Mouse (Mus musculus) heart, adult 18-20 months (tissue): ENCODE data around the gene Atg7. TPM values are rescaled to one million over a fixed set of nuclear protein-coding genes. Genes with fewer than 3 reads are reported as not detected.
"Not testable (repeated sequence)": the region's sequence is repeated elsewhere in the genome, so short reads cannot be mapped to it uniquely, and the experiment has no call there.

Source experiments
- DNase-seq, 2 experiments: peaks; one replicate each; pipeline ENCODE4 v3.0.0; 2021 to 2022; ENCODE audit warnings: mixed read lengths in 1 of 2
- long read RNA-seq, 2 experiments: library from polyadenylated mRNA; stranded (forward); transcript quantifications; one replicate each; pipeline ENCODE4 v2.0.0; 2021
- total RNA-seq, 2 experiments: library from RNA; stranded (reverse); gene quantifications; 2 replicates each; pipeline ENCODE4 v1.2.3; 2021

The Atg7 gene
- 10 to 100 TPM; 11.0 to 13.2 TPM for total RNA-seq
- long read RNA-seq, experiment 1, partial matches to known transcripts, result 4 of 10 reads
- long read RNA-seq, experiment 1, other reads (novel, unspliced or antisense), result 4 of 10 reads
- long read RNA-seq, experiment 2, transcript Atg7-201 (19 exons, 3,761 nt), result major isoform, 7 of 11 reads
- long read RNA-seq, experiment 2, partial matches to known transcripts, result 1 of 11 reads
- long read RNA-seq, experiment 2, other reads (novel, unspliced or antisense), result 2 of 11 reads

DNA sequence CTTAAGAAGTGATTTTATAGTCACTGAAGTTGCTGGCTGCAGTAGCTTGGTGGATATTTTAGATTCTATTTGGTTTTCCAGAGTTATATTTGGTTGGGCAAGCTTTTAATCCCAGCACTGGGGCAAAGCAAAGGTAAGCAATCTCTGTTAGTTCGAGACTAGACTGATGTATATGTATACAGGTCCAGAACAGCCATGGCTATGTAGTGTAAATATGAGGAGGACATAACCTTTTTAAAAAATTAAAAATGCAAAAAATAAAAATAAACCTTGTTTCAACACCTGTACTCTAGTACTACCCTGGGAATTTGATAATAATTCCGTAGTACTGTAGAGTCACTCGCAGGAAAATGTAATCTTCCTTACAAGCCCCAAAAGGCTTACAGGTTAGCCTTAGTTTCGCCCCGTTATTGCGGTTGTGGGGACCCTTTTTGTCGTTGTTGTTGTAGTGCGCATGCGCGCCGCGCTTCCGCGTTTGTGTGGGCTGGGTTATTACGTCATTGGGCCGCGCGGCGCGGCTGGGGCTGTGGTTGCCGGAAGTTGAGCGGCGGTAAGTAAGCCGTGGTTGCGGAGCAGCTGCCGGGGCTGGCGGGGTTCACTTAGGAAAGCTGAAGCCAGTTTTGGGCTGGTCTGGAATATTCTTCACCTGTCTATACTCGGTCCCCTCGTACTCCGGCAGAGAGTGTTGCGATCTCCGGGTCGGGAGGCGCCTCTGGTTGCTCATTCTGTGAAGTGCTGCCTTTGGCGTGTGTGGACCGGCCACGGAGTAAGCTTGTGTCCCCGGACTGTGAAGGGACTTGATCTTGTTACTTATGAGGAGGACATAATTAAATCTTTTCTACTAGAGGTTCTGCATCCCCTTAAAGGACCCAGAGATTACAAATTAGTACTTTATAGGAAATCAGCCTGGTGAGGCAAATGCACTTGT lies at the start of gene Atg7:
Gene Atg7, plus strand, starts transcription at position 497 of the 928 bp plus-strand sequence.
- DNase-seq, result peak; percentile 93 to 95

DNA sequence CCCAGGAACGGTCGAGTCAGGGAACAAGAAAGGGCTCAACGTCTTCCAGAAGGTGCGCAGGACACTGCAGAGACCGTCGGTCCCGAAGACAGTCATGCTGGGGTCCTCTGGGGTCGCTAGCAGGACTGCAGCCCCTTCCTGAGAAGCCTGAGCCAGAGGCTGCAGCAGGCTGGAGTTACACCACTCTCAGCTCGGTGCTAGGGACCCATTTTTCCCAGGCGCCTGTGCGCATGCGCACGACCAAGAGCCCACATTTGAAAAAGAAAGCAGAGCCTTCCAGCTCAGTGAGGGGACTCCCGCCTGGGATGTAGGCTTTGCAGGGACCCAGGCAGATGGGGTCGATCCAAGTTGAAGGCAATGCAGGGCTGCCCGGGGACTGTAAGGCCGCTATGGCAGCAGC lies 28.8 kb upstream of the Atg7 start:
- DNase-seq, result peak; percentile 53 to 76

DNA sequence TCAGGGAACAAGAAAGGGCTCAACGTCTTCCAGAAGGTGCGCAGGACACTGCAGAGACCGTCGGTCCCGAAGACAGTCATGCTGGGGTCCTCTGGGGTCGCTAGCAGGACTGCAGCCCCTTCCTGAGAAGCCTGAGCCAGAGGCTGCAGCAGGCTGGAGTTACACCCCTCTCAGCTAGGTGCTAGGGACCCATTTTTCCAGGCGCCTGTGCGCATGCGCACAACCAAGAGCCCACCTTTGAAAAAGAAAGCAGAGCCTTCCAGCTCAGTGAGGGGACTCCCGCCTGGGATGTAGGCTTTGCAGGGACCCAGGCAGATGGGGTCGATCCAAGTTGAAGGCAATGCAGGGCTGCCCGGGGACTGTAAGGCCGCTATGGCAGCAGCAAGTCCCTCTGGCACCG lies 9.0 kb upstream of the Atg7 start:
- DNase-seq, result not testable (repeated sequence)

DNA sequence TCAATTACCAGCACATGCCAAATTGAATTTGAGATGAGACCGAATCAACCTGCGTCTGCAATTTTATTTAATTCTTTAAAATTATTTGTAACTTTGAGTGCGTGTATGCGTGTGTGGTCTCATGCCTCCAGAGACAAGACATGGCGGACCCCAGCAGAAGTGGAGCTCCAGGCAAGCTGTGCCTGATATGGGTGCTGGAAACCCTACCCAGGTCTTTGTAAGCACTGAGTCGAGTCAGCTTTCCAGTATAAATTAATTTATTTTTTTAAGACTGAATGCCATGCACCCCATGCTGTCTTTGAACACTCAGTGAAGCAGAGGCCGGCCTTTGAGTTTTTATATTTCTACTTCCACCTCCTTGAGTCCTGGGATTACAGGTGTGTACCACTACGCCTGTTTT lies 819 bp downstream of the Atg7 start:
- no peak for DNase-seq

DNA sequence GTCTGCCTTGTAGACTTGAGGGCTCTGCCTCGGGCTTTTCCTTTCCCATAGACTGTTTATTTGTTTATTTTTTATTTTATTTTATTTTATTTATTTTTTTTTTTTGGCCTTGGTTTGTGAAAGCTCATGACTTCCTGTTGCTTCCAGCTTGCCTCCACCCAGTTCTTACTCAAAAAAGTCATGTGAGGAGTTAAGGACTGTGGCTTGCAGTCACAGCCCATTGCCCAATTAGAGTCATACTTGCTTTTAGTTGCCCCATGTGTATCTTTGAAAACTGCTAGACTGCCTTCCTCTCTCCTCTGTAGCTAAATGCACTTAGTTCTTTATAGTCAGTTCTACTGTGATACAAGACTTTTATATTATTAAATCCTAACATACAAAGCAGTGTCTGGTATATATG lies 1.6 kb downstream of the Atg7 start:
- DNase-seq, result no peak

DNA sequence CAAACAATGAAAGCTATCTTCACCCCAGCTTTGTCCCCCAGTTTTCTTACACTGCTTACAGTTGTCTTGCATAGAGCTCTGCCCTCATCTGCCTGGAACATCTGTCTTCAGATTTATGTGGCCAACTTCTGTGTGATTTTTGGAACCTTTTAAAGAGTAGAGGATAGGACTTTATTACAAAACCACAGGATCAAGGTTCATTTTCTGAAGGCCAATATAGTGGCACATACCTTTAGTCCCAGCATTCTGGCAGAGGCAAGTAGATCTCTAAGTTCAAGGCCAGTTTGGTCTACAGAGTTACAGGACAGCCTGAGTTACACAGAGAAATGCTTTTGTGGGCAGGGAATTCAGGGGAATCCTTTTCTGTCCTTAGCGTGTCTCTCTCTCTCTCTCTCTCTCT lies 3.3 kb downstream of the Atg7 start:
- DNase-seq, result no peak

DNA sequence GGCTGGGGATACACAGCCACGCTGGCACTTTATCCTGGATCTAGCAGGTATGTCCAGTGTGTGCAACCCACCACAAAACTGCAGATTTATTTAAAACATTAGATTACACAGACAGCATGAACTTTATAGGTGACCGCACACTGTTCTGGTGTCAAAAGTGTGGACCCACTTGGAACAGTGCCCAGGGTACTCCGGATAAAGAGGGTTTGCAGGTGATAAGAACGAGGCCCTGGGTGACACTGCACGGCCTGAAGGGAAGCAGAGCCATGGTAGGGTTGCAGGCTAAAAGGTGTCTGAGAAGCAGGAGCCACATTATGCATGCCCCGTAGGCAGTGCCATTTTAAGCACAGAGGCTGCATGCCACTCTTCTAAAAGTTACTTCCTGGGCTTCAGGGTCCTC lies 4.1 kb downstream of the Atg7 start:
- DNase-seq, result no peak

DNA sequence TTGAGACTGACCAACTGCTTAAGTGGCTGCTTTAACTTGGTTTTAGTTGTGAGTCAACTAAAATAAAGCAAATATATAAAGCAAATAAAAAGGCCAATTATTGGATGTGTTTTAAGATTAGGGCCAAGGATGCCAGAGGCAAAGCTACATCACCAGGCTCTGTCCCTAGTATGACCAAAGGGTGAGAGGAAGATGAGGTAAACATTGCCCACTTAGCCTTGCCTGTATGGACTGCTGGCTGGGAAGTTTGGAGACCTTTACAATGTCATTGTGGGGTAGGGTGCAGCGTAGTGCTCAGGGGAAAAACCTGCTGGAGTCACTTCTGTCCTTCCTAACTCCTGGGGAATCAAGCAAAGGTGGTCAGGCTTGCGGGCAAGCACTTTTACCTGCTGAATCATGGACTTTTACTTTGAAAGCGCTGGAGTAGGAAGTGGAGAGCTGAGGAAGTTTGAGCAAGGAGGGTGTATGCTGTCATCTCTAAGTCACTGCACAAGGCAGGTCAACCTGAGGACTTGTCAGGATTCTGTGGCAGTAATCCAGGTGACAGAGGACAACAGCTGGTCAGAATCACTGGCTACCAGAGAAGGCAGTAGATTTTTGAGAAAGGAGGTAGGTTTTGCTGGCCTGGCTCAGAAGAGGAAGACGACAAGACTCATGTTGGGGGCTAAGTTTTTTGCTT lies 5.6 kb downstream of the Atg7 start:
- no peak for DNase-seq

DNA sequence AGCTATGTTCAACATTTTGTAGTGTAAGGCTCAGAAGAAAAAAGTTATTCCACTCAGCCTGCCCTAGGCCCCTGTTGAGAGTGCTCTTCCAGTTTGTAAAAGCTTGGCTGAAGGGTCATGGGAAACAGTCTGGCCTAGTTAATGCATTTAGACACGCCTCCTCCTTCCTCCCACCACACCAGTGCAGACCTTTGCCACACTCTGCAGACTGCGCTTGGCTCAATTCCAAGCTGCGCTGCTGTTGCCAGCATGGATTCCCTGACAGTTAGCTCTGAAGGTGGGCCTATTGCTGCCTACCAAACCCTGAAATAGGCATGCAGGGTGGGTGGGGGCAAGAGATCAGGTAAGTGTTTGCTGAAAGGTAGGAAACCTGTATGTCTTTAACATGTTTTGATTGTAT lies 9.3 kb downstream of the Atg7 start:
- DNase-seq, result no peak

DNA sequence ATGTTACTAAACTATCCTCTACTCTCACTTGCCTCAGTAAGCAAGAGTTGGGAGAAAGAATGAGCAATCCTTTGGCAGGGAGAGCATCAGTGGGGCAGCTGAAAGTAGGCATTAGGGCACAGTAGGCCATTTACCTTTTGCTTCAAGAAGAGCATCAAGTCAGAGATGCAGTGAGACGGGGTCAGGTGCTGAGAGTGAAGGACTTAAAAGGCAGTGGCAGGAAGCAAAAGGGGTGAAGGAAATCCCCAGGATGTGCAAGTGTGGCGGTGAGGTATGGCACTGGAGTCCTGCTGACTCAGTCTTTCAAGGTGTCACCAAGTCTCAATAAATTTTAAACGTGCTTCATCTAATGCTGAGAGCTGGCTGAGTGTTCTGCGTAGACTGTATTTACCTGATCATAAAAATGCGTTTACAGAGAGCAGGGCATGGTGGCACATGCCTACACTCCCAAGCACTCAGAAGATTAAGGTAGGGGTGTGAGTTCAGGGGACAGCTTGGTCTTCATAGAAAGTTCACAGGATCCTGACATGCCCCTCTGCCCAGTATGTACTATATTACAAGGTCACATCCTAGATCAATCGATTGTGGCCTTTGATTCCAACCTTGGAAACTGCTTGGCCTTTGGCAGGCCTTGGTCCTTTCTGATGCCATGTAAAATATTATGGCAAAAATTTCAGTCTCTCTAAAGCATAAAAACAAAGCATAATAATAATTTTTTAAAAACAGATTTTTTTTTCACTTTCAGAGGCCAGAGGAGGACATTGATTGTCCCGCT lies 14.1 kb downstream of the Atg7 start:
- DNase-seq, result no peak

DNA sequence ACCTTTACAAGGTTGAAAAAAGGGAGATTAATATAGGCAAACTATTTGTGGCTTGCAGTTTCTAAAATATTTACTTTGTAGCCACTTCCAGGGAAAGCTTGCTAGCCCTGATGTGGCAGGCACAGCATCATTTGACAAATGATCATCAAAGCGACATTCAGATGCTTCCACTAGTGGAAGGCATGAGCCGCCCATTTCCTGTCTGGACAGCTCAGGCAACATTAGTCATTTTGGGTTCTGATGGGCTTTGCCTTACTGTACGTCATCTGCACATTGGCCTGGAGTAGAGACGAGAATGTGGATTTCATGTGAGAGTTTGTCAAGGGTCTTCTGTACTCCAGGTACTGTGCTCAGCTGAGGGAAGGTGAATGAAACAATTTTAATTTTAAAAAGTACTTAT lies 14.9 kb downstream of the Atg7 start:
- DNase-seq, result no peak

DNA sequence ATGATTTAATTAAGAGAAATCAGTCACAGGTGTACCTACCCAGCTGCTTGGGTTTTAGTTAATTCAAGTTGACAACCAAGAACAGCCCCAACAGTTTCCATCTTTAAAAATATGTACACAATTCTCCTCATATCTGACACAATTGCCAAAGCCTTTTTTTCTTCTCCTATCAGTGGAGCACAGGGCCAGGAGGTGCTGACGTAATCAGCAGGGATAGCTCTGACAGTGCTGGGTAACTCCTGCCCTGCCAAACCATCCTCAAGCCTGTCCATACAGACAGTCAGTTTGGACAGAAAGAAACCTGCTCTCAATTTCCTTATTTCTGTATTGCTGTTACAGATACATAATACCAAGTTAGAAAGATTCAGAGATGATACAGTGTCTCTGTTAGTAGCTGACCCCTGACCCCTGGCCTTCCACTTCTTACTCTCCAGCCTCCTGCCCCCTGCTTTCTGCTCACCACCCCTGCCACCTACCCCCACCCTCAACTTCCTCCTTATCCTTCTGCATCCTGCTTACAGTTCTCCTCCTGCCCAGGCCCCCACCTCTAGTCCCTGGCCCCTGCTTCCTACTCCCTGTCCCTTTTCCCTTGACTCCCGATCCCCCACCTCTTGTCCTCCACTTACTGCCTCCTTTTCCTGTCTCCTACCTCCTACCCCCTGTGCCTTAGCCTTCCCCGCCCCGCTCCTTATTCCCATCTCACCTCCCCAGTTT lies 16.5 kb downstream of the Atg7 start:
- DNase-seq, result no peak

DNA sequence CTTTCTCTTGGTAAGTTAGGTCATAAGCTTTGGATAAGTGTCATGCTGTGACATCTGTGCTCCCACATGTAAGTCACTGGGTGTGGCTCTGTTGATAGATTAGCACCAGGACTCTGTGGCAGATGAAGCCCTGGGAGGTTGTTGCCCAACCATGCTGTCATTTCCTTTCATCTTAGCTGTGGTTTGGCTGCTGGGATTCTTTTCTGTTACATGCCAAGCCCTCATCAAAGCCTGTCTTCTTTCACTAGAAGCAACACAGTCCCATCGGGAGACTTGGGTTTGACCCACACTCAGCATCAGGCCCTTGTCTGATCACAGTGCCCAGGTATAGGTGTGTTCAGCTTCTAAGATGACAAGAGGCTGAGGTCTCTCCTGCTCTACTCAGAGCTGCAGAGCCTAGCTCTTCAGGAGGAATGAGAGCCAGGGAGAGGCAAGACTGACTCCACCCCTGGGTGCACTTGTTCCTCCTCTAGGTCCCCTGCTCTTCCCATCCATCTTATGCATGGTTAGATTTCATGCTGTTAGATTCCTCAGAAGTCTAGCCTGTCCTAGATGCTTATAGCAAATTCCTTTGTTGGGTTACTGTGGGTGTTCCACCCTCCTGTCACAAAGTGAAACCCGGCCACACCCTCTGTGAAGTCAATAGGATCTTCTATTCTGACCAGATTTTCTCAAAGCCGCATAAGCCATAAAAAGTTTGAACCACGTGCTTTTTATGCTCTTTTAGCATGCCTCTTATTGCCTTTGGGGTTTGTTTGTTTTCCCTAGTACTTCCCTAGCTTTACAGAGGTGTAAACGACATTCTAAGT lies 17.3 kb downstream of the Atg7 start:
- peak; percentile 29 to 40 for DNase-seq

DNA sequence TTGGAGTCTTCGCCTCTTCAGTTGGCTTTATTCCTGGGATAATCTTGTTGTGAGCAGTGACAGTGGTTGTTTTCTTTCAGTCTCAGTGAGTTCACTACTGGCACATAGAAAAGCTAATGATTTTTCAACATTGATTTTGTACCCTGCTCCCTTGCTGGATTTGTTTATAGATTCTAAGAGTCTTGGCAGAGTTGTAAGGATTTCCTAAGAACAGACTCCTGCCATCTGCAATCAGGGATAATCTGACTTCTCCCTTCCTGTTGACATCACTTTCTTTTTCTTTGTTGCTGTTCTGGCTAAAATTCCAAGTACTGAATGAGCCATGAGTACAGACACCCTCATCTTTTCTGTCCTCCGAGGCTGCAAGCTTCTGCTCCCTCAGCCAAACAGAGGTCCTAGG lies 20.8 kb downstream of the Atg7 start:
- DNase-seq, result peak; percentile 28 to 41

DNA sequence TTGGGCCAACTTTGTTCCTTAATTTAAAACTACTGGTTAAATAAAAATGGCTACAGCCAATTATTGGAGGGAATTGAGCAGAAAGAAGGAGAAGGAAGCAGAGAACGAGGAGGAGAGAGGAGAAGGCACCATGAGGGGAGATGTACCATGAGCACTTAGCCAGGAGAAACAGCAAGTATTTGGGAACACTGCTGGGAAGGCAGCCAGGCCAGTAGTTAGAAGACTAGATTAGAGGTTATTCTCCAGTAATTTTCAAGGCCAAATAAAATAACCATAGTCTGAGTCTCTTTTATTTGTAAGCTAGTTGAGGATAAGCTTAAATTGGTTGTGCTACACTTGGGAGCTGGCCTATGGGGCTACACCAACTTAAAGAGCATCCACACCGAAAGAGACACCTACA lies 21.8 kb downstream of the Atg7 start:
- peak; percentile 51 to 52 for DNase-seq

DNA sequence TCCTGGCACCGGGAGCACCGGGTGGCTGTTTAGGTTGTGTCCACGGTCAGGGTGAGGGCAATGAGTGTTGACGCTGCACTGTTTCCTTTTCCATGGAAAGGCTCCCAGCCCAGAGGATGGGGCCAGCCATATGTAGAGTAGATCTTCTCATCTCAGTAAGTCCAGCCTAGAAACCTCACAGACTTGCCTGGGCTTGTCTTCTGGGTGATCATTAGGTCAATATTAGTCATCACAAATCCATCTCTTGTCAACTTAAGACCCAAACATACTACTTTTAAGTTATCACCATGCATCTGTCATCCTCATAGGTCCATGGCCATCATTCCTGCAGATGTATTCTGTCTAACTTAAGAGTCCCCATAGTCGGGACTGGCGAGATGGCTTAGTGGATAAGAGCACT lies 24.6 kb downstream of the Atg7 start:
- DNase-seq, result no peak

DNA sequence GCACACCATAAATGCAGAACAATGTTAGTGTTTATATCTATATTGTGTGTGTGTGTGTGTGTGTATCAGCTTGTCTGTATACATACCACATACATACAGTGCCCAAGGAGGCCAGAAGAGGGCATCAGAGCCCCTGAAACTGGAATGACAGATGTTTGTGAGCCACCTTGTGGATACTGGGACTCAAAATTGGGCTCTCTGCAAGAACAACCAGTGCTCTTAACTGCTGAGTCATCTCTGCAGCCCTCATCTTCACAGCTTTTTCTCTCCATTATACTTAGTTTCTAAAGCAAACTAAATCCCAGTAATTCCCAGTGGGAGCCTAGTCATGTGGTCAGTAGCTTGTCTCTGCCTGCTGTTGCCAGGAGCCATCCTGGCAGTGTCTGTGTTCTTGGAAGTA lies 31.9 kb downstream of the Atg7 start:
- DNase-seq, result no peak

DNA sequence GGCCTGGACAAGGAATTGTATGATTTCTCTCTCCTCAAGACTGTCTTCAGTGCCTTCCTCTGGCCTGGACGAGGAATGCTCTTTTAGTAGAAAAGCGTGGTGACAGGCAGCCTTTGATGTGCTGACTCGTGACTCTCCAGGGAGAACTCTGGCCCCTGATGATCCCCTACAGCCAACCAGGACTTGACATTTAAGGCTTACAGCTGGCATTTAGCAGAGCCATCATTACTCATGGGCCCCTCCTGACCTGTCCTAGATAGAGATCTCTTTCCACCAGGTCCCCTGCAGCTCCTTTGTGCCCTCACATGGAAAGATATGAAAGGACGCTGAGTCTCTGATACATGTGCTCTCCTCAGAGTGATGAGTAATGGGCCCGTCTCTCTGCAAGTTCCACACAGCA lies 33.2 kb downstream of the Atg7 start:
- DNase-seq, result no peak

DNA sequence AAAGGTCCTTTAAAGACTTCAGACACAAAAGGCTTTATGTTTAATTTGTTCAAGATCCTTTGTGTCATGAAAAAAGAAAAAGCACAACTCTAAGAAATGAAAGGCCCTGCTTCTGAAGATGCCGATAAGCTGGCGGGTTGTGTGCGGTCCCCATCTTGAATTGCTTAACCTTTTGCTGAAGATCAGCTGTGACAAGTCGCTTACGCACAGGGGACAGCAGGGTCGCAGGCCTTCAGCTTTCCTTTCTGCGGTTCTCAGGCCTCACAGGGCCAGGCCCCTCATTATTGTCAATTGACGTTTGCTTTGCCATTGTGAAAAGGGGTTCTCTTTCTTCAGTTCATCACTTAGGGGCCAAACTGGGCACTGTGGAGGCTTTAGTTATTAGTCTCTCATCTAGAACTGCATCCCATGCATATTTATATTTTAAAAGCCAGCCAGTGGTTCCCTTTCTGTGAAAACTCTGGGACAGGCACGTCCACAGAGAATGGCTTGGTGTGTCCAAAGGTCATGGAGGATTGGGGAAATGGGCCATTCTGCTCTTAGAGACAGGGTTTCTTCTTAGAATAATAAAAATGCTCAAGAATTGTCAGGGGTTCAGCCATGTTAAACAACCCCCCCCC lies 39.3 kb downstream of the Atg7 start:
- no peak for DNase-seq

DNA sequence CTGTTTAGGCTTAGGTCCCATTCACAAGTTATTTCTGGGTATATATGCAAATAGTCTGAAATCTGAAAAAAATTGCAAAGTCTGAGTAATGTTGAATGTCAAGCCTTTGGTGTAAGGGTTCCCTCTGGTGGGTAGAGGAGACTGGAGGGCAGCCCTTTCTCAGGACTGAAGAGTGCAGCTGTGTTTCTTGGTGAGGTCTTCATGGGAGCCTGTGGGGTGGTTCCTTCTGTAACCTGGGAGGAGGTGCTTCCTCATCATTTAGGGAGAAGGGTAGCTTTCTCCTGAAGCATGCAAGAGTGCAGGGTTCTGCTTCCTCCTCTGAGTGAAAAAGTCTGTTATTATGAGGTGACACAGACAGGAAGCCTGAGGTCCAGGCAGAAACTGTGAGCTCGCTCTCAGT lies 40.8 kb downstream of the Atg7 start:
- DNase-seq, result no peak
